Mouse (Mus musculus) limb, embryonic 14.5 days (tissue): ENCODE data around the gene Psen1. TPM values are rescaled to one million over a fixed set of nuclear protein-coding genes. Genes with fewer than 3 reads are reported as not detected.

Experiments
- ATAC-seq: fragments of 200-750 bp; cut with Nextera tagmentation; 2 replicates; pipeline ENCODE4 v1.8.0; 2017; ENCODE audit warnings: low read depth, moderate number of reproducible peaks, moderate TSS enrichment; ENCODE audit not compliant: low FRiP score
- DNase-seq: peaks from one replicate; pipeline ENCODE4 v3.0.0-alpha.2; 2015; ENCODE audit warnings: low spot score
- H3K27ac ChIP-seq: fragments of 300-500 bp; sonication (generic); replicated peaks from 2 replicates; pipeline ENCODE4 v1.5.1; 2014; ENCODE audit warnings: low read depth, mild to moderate bottlenecking, low read length, moderate library complexity, mixed read lengths
- H3K27me3 ChIP-seq: fragments of 300-500 bp; sonication (generic); 2 replicates; pipeline ENCODE4 v1.6.1; 2014; ENCODE audit warnings: low read length, mixed read lengths; ENCODE audit not compliant: control insufficient read depth, insufficient read depth
- H3K36me3 ChIP-seq: fragments of 300-500 bp; sonication (generic); 2 replicates; pipeline ENCODE4 v1.6.1; 2014; ENCODE audit warnings: mild to moderate bottlenecking, low read length, moderate library complexity, mixed read lengths; ENCODE audit not compliant: control insufficient read depth, insufficient read depth
- H3K4me1 ChIP-seq: fragments of 300-500 bp; sonication (generic); 2 replicates; pipeline ENCODE4 v1.6.1; 2014; ENCODE audit warnings: antibody characterized with exemption, low read length, mixed read lengths; ENCODE audit not compliant: control insufficient read depth, insufficient read depth
- H3K4me2 ChIP-seq: fragments of 300-500 bp; sonication (generic); replicated peaks from 2 replicates; pipeline ENCODE4 v1.6.1; 2014; ENCODE audit warnings: low read depth, mild to moderate bottlenecking, low read length, moderate library complexity; ENCODE audit not compliant: severe bottlenecking
- H3K4me3 ChIP-seq: fragments of 300-500 bp; sonication (generic); replicated peaks from 2 replicates; pipeline ENCODE4 v1.5.1; 2014; ENCODE audit warnings: low read length
- H3K9ac ChIP-seq: fragments of 300-500 bp; sonication (generic); 2 replicates; pipeline ENCODE4 v1.6.1; 2014; ENCODE audit warnings: mild to moderate bottlenecking, low read depth, low read length, moderate library complexity; ENCODE audit not compliant: severe bottlenecking
- H3K9me3 ChIP-seq: fragments of 300-500 bp; sonication (generic); 2 replicates; pipeline ENCODE4 v1.6.1; 2016; ENCODE audit warnings: low read length; ENCODE audit not compliant: control insufficient read depth
- POLR2A ChIP-seq: fragments of 200-500 bp; IDR thresholded peaks from 2 replicates; pipeline ENCODE4 v1.8.0; 2012; ENCODE audit warnings: inconsistent platforms, mild to moderate bottlenecking, moderate library complexity, borderline replicate concordance; ENCODE audit not compliant: insufficient read depth, insufficient read length; ENCODE audit errors: extremely low read depth
- WGBS: fragments of 180-500 bp; shearing (Covaris S2); extraction: QIAGEN DNeasy Blood & Tissue Kit; methylation state at CpG from one replicate; pipeline ENCODE4 v1.1.7; 2014; 5-methylcytosine and 5-hydroxymethylcytosine counted together
- polyA plus RNA-seq, 2 experiments: library from polyadenylated mRNA; depleted of rRNA in 1 of 2; stranded (reverse) in 1 of 2; unstranded in 1 of 2; fragments of >200 nt; fragmentation: Nextera tagmentation in 1 of 2; extraction: Ambion mirVana in 1 of 2; gene quantifications; 2 replicates each; pipeline versions ENCODE4 v1.2.1 to v1.2.3; 2012 to 2014

The Psen1 gene
- polyA plus RNA-seq, 2 experiments, result 33.1 to 79.3 TPM

DNA sequence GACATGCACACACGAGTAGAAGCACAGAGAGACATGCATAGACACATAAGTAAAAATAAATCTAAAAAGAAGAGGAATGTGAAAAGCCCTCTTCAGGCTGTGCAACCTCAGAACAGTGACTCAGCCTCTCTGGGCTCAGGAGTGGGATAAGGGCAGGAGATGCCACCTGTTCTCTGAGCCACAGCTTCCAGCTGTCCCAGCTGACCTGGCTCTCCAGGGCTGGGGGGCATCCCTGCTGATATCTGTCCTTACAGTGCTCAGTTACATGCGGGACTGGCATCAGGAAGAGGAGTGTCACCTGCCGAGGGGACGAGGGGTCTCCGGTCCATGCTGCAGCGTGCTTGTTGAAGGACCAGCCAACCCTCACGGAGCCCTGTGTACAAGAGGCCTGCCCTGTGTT, 88.8 kb downstream of the Psen1 start:
- WGBS, result 83% methylated on average over 7 of the region's 7 CpGs
- no peak for DNase-seq

DNA sequence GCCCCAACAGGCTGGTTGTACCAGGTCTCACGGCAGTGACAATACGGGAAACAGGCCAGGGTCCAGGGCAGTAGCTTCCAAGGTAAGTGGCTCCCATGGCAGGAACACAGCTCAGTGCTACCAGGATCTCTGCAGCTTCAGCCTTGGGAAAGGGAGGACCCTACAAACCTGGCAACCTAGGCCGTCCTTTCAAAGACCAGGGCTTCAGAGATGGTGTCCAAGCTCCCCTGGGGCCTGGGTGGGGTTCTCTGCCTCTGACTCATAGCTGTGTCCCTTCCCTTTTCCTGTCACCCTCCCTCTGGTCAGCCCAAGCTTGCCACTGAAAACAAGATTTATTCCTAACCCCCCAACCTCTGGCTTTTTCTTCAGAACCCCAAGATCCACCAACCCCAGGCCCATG, 92.2 kb downstream of the Psen1 start:
- TF ChIP-seq POLR2A, result no peak
- no peak overlapping the region for H3K27ac ChIP-seq
- H3K27me3 ChIP-seq, result no peaks in the 10 kb centered on the region
- ATAC-seq (no peak), DNase-seq (no peak)
- no peak overlapping the region for H3K4me3 ChIP-seq
- WGBS, result 70% methylated on average over 3 of the region's 3 CpGs
- no peaks in the 10 kb centered on the region for H3K36me3 ChIP-seq
- no peaks in the 10 kb centered on the region for H3K9me3 ChIP-seq
- H3K4me1 ChIP-seq, result no peaks in the 10 kb centered on the region
- H3K9ac ChIP-seq, result no peak overlapping the region
- H3K4me2 ChIP-seq, result no peak overlapping the region

More for the DNA sequence above, 88.8 kb downstream of the Psen1 start:
- no peaks in the 10 kb centered on the region for H3K36me3 ChIP-seq
- H3K4me3 ChIP-seq, result no peak overlapping the region
- no peaks in the 10 kb centered on the region for H3K4me1 ChIP-seq
- no peak overlapping the region for H3K27ac ChIP-seq
- H3K9me3 ChIP-seq, result no peaks in the 10 kb centered on the region
- TF ChIP-seq POLR2A, result no peak
- no peak for ATAC-seq
- H3K4me2 ChIP-seq, result no peak overlapping the region
- no peak overlapping the region for H3K9ac ChIP-seq
- no peaks in the 10 kb centered on the region for H3K27me3 ChIP-seq

DNA sequence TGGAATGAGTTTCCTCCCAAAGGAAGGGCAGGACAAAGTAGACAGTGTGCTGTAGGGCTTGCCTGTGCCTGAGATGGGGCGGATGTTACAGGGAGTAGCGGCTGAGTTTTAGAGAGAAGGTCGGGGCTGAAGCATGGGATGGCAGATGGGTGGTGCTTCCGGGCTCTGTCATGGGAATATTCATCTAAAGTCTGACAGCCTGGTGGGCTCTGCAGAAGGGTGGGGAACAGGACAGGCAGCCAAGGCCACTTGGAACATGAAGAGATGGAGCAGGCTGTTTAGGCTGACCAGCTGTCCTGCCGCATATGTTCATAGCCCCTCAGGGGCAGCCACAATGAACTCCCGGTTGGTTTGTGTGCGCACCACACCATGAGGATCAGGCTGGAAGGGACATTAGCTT, 93.3 kb downstream of the Psen1 start:
- Histone ChIP-seq H3K27ac (no peak overlapping the region), H3K4me3 (no peak overlapping the region), H3K27me3 (no peaks in the 10 kb centered on the region), H3K4me1 (no peaks in the 10 kb centered on the region), H3K9ac (no peak overlapping the region), H3K4me2 (no peak overlapping the region), H3K36me3 (no peaks in the 10 kb centered on the region), H3K9me3 (no peaks in the 10 kb centered on the region)
- DNase-seq (no peak), ATAC-seq (no peak)
- WGBS, result 67% methylated on average over 7 of the region's 7 CpGs
- no peak for TF ChIP-seq POLR2A

- Histone ChIP-seq H3K9me3 (no peaks in the 10 kb centered on the region), H3K36me3 (no peaks in the 10 kb centered on the region), H3K9ac (no peak overlapping the region), H3K27me3 (no peaks in the 10 kb centered on the region), H3K4me1 (no peaks in the 10 kb centered on the region), H3K27ac (no peak overlapping the region), H3K4me3 (no peak overlapping the region), H3K4me2 (no peak overlapping the region)
- ATAC-seq (no peak), DNase-seq (no peak)
- TF ChIP-seq POLR2A, result no peak
- WGBS, result 73% methylated on average over 22 of the region's 23 CpGs
Observed at GRCm38 (mm10) chr12:83781640-83782278, 93.8 kb downstream of the Psen1 start.

- no peak for DNase-seq
- no peak overlapping the region for H3K9ac ChIP-seq
Observed at GRCm38 (mm10) chr12:83782669-83783068, 94.7 kb downstream of the Psen1 start.

More at GRCm38 (mm10) chr12:83782669-83783068, 94.7 kb downstream of the Psen1 start:
- H3K36me3 ChIP-seq, result no peaks in the 10 kb centered on the region
- H3K9me3 ChIP-seq, result no peaks in the 10 kb centered on the region
- no peak for TF ChIP-seq POLR2A
- ATAC-seq, result no peak
- H3K4me1 ChIP-seq, result no peaks in the 10 kb centered on the region
- H3K27ac ChIP-seq, result no peak overlapping the region
- WGBS, result 89% methylated on average over 10 of the region's 10 CpGs
- H3K4me3 ChIP-seq, result no peak overlapping the region
- no peak overlapping the region for H3K4me2 ChIP-seq
- no peaks in the 10 kb centered on the region for H3K27me3 ChIP-seq

Other genes starting within 250 kb of the Psen1 start
- 1.8 and 3.0 TPM in 2 replicates for gene Dpf3, start 200.4 kb upstream of the Psen1 start, polyA plus RNA-seq (2012; rRNA removed)
- 4.0 and 4.9 TPM in 2 replicates for gene Dpf3, start 200.4 kb upstream of the Psen1 start, polyA plus RNA-seq (2014; fragmentation: Nextera tagmentation; extraction: Ambion mirVana)
- gene Dcaf4, start 167.7 kb upstream of the Psen1 start, polyA plus RNA-seq (2012; rRNA removed), result 49.5 and 53.6 TPM in 2 replicates
- 40.1 and 43.3 TPM in 2 replicates for gene Dcaf4, start 167.7 kb upstream of the Psen1 start, polyA plus RNA-seq (2014; fragmentation: Nextera tagmentation; extraction: Ambion mirVana)
- 31.5 and 33.8 TPM in 2 replicates for gene Zfyve1, start 90.9 kb upstream of the Psen1 start, polyA plus RNA-seq (2012; rRNA removed)
- gene Zfyve1, start 90.9 kb upstream of the Psen1 start, polyA plus RNA-seq (2014; fragmentation: Nextera tagmentation; extraction: Ambion mirVana), result 17.0 and 17.2 TPM in 2 replicates
- gene Rbm25, start 56.9 kb upstream of the Psen1 start, polyA plus RNA-seq (2012; rRNA removed), result 149 and 178 TPM in 2 replicates
- gene Rbm25, start 56.9 kb upstream of the Psen1 start, polyA plus RNA-seq (2014; fragmentation: Nextera tagmentation; extraction: Ambion mirVana), result 212 and 236 TPM in 2 replicates
- 5.2 and 5.9 TPM in 2 replicates for gene Papln, start 75.5 kb downstream of the Psen1 start, polyA plus RNA-seq (2012; rRNA removed)
- 2.0 and 2.6 TPM in 2 replicates for gene Papln, start 75.5 kb downstream of the Psen1 start, polyA plus RNA-seq (2014; fragmentation: Nextera tagmentation; extraction: Ambion mirVana)
- gene Numb, start 233.8 kb downstream of the Psen1 start, polyA plus RNA-seq (2012; rRNA removed), result 53.8 and 72.4 TPM in 2 replicates
- 31.3 and 33.2 TPM in 2 replicates for gene Numb, start 233.8 kb downstream of the Psen1 start, polyA plus RNA-seq (2014; fragmentation: Nextera tagmentation; extraction: Ambion mirVana)